Mouse (Mus musculus) heart, embryonic 12.5 days (tissue): ENCODE measurements around the gene Lrrc20. TPM values are rescaled to one million over a fixed set of nuclear protein-coding genes. Genes with fewer than 3 reads are reported as not detected.
A peak's percentile ranks its signal among the peaks of the same experiment; 100 is the strongest.

Experiments used
- ATAC-seq: fragments of 200-750 bp; cut with Nextera tagmentation; 2 replicates; pipeline ENCODE4 v1.8.0; 2017; ENCODE audit warnings: moderate TSS enrichment, moderate library complexity; ENCODE audit not compliant: insufficient number of reproducible peaks, low FRiP score
- H3K27ac ChIP-seq: fragments of 300-500 bp; sonication (generic); 2 replicates; pipeline ENCODE4 v1.5.1; 2016; ENCODE audit warnings: mild to moderate bottlenecking, moderate library complexity; ENCODE audit not compliant: poor library complexity, severe bottlenecking
- H3K27me3 ChIP-seq: fragments of 300-500 bp; sonication (generic); replicated peaks from 2 replicates; pipeline ENCODE4 v1.6.1; 2016; ENCODE audit warnings: mild to moderate bottlenecking, moderate library complexity
- H3K36me3 ChIP-seq: fragments of 300-500 bp; sonication (generic); 2 replicates; pipeline ENCODE4 v1.6.1; 2016; ENCODE audit warnings: mild to moderate bottlenecking, moderate library complexity
- H3K4me1 ChIP-seq: fragments of 300-500 bp; sonication (generic); replicated peaks from 2 replicates; pipeline ENCODE4 v1.6.1; 2016; ENCODE audit warnings: mild to moderate bottlenecking
- H3K4me2 ChIP-seq: fragments of 300-500 bp; sonication (generic); 2 replicates; pipeline ENCODE4 v1.6.1; 2016; ENCODE audit warnings: mild to moderate bottlenecking, moderate library complexity
- H3K4me3 ChIP-seq: fragments of 300-500 bp; sonication (generic); 2 replicates; pipeline ENCODE4 v1.5.1; 2016; ENCODE audit warnings: mild to moderate bottlenecking
- H3K9ac ChIP-seq: fragments of 300-500 bp; sonication (generic); 2 replicates; pipeline ENCODE4 v1.6.1; 2016; ENCODE audit warnings: mild to moderate bottlenecking, moderate library complexity
- H3K9me3 ChIP-seq: fragments of 300-500 bp; sonication (generic); replicated peaks from 2 replicates; pipeline ENCODE4 v1.6.1; 2016; ENCODE audit warnings: mild to moderate bottlenecking, moderate library complexity
- WGBS: fragments of 180-500 bp; shearing (Covaris S2); methylation state at CpG from one replicate; pipeline ENCODE4 v1.1.7; 2016; 5-methylcytosine and 5-hydroxymethylcytosine counted together
- polyA plus RNA-seq: library from polyadenylated mRNA; unstranded; fragments of >200 nt; fragmentation: Nextera tagmentation; extraction: Ambion mirVana; gene quantifications from 2 replicates; pipeline ENCODE4 v1.2.1, GENCODE M21; 2016

The Lrrc20 gene
- polyA plus RNA-seq = 12.6 and 13.3 TPM in 2 replicates

- H3K9ac ChIP-seq = peak within 1 kb of the TSS; percentile 73
- peak within 1 kb of the TSS; percentile 77 for H3K4me3 ChIP-seq
- no peaks in the 10 kb centered on the region for H3K27me3 ChIP-seq
- peaks cover 24% of the 10 kb centered on the region for H3K4me1 ChIP-seq
- H3K9me3 ChIP-seq = no peaks in the 10 kb centered on the region
- peak; percentile 99 for ATAC-seq
- H3K4me2 ChIP-seq = peak within 1 kb of the TSS; percentile 91
- under 1% methylated on average over 70 of the region's 70 CpGs for WGBS
- no peaks in the 10 kb centered on the region for H3K36me3 ChIP-seq
- H3K27ac ChIP-seq = peak within 1 kb of the TSS; percentile 78
These were observed at the start of gene Lrrc20 for GRCm38 (mm10) chr10:61475594-61476439. Lrrc20 (plus strand) TSS chr10:61475801.

- H3K27ac ChIP-seq = peak overlapping the region; percentile 13; the same call in 1 of the 2 replicates
- ATAC-seq = no peak
- peaks cover 21% of the 10 kb centered on the region for H3K36me3 ChIP-seq
- WGBS = 19% methylated on average over 2 of the region's 2 CpGs
- H3K9me3 ChIP-seq = no peaks in the 10 kb centered on the region
- no peak overlapping the region for H3K9ac ChIP-seq
- H3K27me3 ChIP-seq = peaks cover 6% of the 10 kb centered on the region; the same call in 1 of the 2 replicates
- H3K4me3 ChIP-seq = no peak overlapping the region
- H3K4me1 ChIP-seq = peaks cover 26% of the 10 kb centered on the region
- no peak overlapping the region for H3K4me2 ChIP-seq
These were observed 49.3 kb upstream of the Lrrc20 start for GRCm38 (mm10) chr10:61426251-61426757.

GRCm38 (mm10) chr10:61427951-61428350 lies 47.6 kb upstream of the Lrrc20 start:
- WGBS = 89% methylated on average over 6 of the region's 6 CpGs
- H3K27ac ChIP-seq = no peak overlapping the region
- 0 out of 2 replicates have a peak, but pooled peaks cover 3% of the 10 kb centered on the region for H3K27me3 ChIP-seq
- peaks cover 26% of the 10 kb centered on the region for H3K4me1 ChIP-seq
- no peak overlapping the region for H3K4me2 ChIP-seq
- H3K36me3 ChIP-seq = peaks cover 36% of the 10 kb centered on the region
- ATAC-seq = no peak
- H3K9ac ChIP-seq = no peak overlapping the region
- no peaks in the 10 kb centered on the region for H3K9me3 ChIP-seq
- H3K4me3 ChIP-seq = no peak overlapping the region

- no peak overlapping the region for H3K27ac ChIP-seq
- no peak overlapping the region for H3K4me3 ChIP-seq
- 69% methylated on average over 4 of the region's 4 CpGs for WGBS
- H3K4me1 ChIP-seq = peaks cover 26% of the 10 kb centered on the region
- no peaks in the 10 kb centered on the region for H3K27me3 ChIP-seq
- no peak overlapping the region for H3K9ac ChIP-seq
- no peaks in the 10 kb centered on the region for H3K9me3 ChIP-seq
- H3K36me3 ChIP-seq = peaks cover 40% of the 10 kb centered on the region
- no peak overlapping the region for H3K4me2 ChIP-seq
- ATAC-seq = no peak
These were observed 47.2 kb upstream of the Lrrc20 start for GRCm38 (mm10) chr10:61428416-61428815.

- no peaks in the 10 kb centered on the region for H3K9me3 ChIP-seq
- no peaks in the 10 kb centered on the region for H3K27me3 ChIP-seq
- peaks cover 47% of the 10 kb centered on the region for H3K36me3 ChIP-seq
- no peak overlapping the region for H3K9ac ChIP-seq
- H3K4me2 ChIP-seq = no peak overlapping the region
- H3K27ac ChIP-seq = no peak overlapping the region
- WGBS = 91% methylated on average over 5 of the region's 5 CpGs
- peaks cover 23% of the 10 kb centered on the region for H3K4me1 ChIP-seq
- no peak overlapping the region for H3K4me3 ChIP-seq
- ATAC-seq = no peak
These were observed 46.6 kb upstream of the Lrrc20 start for GRCm38 (mm10) chr10:61429043-61429442.

- Histone ChIP-seq H3K9me3 (no peaks in the 10 kb centered on the region), H3K9ac (no peak overlapping the region)
These were observed 44.2 kb upstream of the Lrrc20 start for GRCm38 (mm10) chr10:61431375-61431774.

GRCm38 (mm10) chr10:61440202-61440800 lies 35.3 kb upstream of the Lrrc20 start:
- no peak overlapping the region for H3K4me2 ChIP-seq
- H3K4me3 ChIP-seq = no peak overlapping the region
- no peak overlapping the region for H3K27ac ChIP-seq
- ATAC-seq = no peak
- no peaks in the 10 kb centered on the region for H3K9me3 ChIP-seq
- no peak overlapping the region for H3K9ac ChIP-seq
- 90% methylated on average over 7 of the region's 7 CpGs for WGBS
- H3K36me3 ChIP-seq = peaks cover 12% of the 10 kb centered on the region; the same call in 1 of the 2 replicates
- H3K4me1 ChIP-seq = peaks cover 35% of the 10 kb centered on the region
- H3K27me3 ChIP-seq = no peaks in the 10 kb centered on the region

More at GRCm38 (mm10) chr10:61431375-61431774, 44.2 kb upstream of the Lrrc20 start:
- 97% methylated on average over 9 of the region's 9 CpGs for WGBS
- no peak overlapping the region for H3K4me2 ChIP-seq
- H3K36me3 ChIP-seq = peaks cover 60% of the 10 kb centered on the region
- no peak for ATAC-seq
- H3K4me1 ChIP-seq = peaks cover 6% of the 10 kb centered on the region
- H3K27ac ChIP-seq = no peak overlapping the region
- no peaks in the 10 kb centered on the region for H3K27me3 ChIP-seq
- no peak overlapping the region for H3K4me3 ChIP-seq

- 66% methylated on average over 6 of the region's 6 CpGs for WGBS
- Histone ChIP-seq H3K27me3 (no peaks in the 10 kb centered on the region), H3K4me1 (peaks cover 64% of the 10 kb centered on the region), H3K27ac (no peak overlapping the region), H3K4me2 (no peak overlapping the region), H3K36me3 (peaks cover 28% of the 10 kb centered on the region; the same call in 1 of the 2 replicates), H3K9me3 (no peaks in the 10 kb centered on the region), H3K9ac (no peak overlapping the region), H3K4me3 (no peak overlapping the region)
- ATAC-seq = no peak
These were observed 32.1 kb upstream of the Lrrc20 start for GRCm38 (mm10) chr10:61443456-61443855.

GRCm38 (mm10) chr10:61443876-61444275 lies 31.7 kb upstream of the Lrrc20 start:
- H3K27ac ChIP-seq = no peak overlapping the region
- no peak for ATAC-seq
- H3K9ac ChIP-seq = no peak overlapping the region
- no peaks in the 10 kb centered on the region for H3K9me3 ChIP-seq
- no peak overlapping the region for H3K4me3 ChIP-seq
- peaks cover 65% of the 10 kb centered on the region for H3K4me1 ChIP-seq
- no peaks in the 10 kb centered on the region for H3K27me3 ChIP-seq
- WGBS = 53% methylated on average over 1 of the region's 1 CpGs
- peaks cover 25% of the 10 kb centered on the region; the same call in 1 of the 2 replicates for H3K36me3 ChIP-seq
- H3K4me2 ChIP-seq = no peak overlapping the region

- ATAC-seq = no peak
- Histone ChIP-seq H3K4me1 (peaks cover 74% of the 10 kb centered on the region), H3K4me3 (no peak overlapping the region), H3K27ac (no peak overlapping the region), H3K9me3 (no peaks in the 10 kb centered on the region), H3K4me2 (no peak overlapping the region), H3K36me3 (peaks cover 23% of the 10 kb centered on the region; the same call in 1 of the 2 replicates), H3K9ac (no peak overlapping the region), H3K27me3 (no peaks in the 10 kb centered on the region)
- 87% methylated on average over 3 of the region's 3 CpGs for WGBS
These were observed 30.6 kb upstream of the Lrrc20 start for GRCm38 (mm10) chr10:61445016-61445415.
